Mouse (Mus musculus): ENCODE measurements around the gene Abraxas1.

Gene Abraxas1

GRCm38 (mm10) chr5:100820483-100821184, at the start of gene Abraxas1:
Abraxas1 (minus strand) TSS chr5:100820965.
- DNase-seq (ENCODE audit: low spot score), result peak; percentile 94

DNA sequence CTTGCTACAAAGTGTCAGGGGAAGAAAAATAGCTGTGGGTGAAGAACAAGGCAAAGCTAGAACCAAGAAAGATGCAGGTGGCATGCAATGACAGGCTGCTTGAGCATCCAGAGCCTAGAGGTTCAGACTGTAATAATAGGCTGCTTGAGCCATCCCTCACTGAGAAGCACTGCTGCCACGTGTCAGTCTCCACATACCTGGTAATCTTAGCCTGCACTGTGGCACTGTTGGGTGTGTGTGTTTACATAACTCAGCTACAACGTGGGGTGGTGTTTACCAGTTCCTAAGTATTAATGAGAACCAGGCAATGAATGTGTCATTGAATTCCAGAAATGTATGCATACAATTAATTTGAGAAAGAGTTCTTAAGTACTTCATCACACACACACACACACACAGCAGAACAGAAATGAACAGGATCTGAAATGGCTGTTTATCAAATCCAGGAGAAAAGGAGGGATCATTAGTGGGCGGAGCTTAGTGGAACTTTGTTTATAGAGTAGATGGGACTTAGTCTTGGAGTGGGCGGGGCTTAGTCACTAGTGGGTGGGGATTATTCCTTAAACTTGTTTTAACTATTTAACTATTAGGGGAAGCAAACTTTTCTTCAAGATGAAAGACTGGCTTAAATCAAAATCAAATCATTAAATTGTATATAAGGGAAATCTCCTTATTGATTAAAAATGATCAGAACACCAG, 48.6 kb upstream of the Abraxas1 start:
- no peak for DNase-seq (ENCODE audit: low spot score)

GRCm38 (mm10) chr5:100866183-100866582, 45.4 kb upstream of the Abraxas1 start:
- DNase-seq (ENCODE audit: low spot score), result no peak

DNA sequence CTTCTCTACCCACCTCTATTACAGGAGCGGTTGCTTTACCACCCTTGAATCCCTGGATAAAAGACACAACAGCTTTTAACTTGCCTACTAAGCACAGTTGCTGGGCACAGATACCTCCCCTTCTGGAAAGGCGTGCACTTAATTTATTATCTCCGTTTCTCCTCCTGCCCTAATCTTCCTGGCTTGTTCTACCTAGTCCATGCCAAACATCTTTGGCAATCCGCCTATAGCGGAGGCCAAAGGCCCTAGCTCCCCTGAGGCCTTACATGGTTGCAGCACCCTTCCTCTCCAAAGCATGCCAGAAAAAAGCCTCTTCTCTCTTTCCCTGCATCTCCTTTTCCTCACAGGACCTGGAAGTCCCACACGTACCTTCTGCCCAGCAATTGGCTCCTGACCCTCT, 43.7 kb upstream of the Abraxas1 start:
- no peak for DNase-seq (ENCODE audit: low spot score)

GRCm38 (mm10) chr5:100863091-100863490, 42.3 kb upstream of the Abraxas1 start:
- DNase-seq (ENCODE audit: low spot score), result no peak

DNA sequence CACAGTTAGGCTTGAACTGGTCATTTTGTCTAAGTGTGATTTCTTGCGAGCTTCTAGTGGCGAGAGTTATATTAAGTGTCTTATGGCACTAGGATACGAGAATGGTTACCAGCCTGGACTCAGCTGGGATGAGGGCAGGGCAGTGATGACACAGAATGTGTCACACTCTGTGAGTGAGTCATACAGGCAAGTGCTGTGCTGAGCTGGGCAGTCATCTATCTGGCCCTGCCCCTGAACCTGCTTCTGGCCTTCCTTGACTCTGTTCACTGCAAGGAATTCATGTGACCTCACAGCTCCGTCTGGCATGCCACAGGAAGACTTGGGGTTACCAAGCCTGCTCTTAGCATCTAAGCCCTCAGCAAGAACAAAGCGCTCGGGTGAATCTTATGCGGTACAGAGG, 41.0 kb upstream of the Abraxas1 start:
- DNase-seq (ENCODE audit: low spot score), result no peak

- no peak for DNase-seq (ENCODE audit: low spot score)
These were observed 40.4 kb upstream of the Abraxas1 start for GRCm38 (mm10) chr5:100861140-100861539.

- DNase-seq (ENCODE audit: low spot score), result no peak
These were observed 39.8 kb upstream of the Abraxas1 start for GRCm38 (mm10) chr5:100860417-100861053.

DNA sequence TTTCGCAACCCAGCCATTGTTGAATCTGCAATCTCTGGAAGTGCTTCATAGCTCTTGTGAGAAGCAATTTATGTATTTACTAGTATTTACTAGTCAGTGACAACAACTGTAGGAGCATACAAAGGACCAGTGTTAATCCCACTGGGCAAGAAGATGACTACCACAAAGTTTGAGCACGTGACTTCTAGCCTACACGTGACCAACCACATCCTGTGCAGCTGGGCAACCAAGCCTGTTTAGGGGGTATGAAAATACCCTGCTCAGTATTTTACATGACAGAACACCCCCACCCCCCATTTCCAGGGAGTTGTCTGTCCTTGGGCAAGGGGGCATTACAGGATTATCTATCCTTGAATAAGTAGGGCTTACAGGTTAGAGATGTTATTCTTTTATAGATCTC, 35.8 kb upstream of the Abraxas1 start:
- no peak for DNase-seq (ENCODE audit: low spot score)

- no peak for DNase-seq (ENCODE audit: low spot score)
These were observed 33.2 kb upstream of the Abraxas1 start for GRCm38 (mm10) chr5:100853963-100854362.

DNA sequence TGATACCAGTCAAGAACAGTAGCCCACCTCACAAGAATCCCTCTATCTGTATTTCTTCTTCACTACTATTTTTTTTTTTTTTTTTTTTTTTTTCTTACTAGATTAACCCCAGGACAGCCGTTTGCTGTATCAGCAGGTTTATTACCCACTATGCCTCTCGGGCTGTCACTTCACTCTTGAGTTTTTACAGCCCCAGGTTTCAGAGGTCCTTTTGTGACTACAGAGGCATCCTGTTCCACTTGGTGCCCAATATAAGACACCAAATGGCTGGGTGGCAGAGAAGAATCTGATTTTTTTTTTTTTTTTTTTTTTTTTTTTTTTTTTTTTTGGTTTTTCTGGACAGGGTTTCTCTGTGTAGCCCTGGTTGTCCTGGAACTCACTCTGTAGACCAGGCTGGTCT, 26.4 kb upstream of the Abraxas1 start:
- no peak for DNase-seq (ENCODE audit: low spot score)

DNA sequence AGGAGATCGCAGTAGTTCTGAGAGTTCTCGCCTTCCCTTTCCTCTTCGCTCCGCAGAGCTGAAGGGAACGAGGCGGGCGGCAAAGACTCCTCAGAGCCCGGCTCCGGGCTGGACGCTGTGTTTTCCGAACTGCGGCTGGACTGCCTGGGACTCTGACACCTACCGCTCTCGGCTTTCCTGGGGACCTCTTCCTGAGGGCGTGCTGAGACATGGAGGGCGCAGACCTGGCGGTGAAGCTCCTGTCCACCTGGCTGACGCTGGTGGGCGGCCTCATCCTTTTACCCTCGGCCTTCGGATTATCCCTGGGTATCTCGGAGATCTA, 25.8 kb upstream of the Abraxas1 start:
- DNase-seq (ENCODE audit: low spot score), result peak; percentile 8

DNA sequence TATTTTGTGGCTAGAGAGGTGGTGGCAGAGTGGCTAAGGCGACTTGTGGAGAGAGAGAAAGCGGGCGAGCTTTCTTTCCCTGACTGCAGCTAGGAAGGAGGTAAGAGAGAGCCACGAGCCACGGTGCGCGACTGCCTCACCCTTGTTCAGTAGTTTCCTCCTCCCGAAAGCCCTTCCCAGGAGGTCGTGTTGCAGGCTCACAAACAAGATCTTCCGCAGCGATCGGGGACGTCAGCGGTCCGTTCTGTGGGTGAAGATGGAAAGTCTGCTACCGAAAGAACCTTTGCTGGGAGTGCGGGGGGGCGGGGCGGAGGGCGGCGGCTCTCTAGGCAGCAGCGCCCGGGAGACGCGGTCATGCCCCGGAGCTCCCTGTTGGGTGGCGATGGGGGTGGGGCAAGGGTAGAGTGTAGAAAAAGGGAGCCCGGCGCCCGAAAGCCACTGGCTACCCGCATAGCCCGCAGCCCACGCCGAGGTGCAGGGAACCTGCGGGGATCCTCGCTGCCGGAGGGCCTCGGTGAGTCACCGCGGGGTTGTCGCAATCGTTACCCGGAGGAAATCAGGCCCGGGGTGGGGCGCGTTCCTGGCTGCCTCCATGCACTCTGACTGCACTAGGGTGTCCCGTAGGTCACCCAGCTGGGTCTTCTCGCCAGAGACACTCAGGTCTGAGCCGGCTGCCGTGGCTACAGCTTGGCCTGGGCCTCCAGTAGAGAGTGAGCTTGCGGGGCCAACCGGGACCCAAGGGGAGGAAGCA, 25.3 kb upstream of the Abraxas1 start:
- DNase-seq (ENCODE audit: low spot score), result peak; percentile 67

DNA sequence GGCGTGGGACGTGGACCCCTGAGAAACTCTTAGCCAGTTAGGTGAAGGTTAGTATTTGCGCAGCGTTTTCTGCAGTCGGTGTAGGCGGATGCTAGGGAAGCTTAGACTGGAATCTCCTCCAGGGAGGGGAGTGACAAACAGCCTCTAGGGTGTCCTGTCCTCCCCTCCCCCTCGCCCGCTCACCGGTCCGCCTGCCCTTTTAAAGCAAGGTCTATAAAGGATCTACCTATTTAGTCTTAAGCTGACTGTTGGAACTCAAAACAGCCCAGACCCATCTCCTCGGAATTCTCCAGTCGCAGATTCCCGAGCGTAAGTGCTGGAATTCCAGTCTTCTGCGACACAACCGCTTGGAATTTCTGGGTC, 24.7 kb upstream of the Abraxas1 start, which contains the start of gene Gpat3:
Gene Gpat3, plus strand, starts transcription at position 229 of the 363 bp plus-strand sequence.
- peak; percentile 55 for DNase-seq (ENCODE audit: low spot score)

- no peak for DNase-seq (ENCODE audit: low spot score)
These were observed 23.7 kb upstream of the Abraxas1 start for GRCm38 (mm10) chr5:100844485-100844884.

GRCm38 (mm10) chr5:100837907-100838306, 17.1 kb upstream of the Abraxas1 start:
- no peak for DNase-seq (ENCODE audit: low spot score)

DNA sequence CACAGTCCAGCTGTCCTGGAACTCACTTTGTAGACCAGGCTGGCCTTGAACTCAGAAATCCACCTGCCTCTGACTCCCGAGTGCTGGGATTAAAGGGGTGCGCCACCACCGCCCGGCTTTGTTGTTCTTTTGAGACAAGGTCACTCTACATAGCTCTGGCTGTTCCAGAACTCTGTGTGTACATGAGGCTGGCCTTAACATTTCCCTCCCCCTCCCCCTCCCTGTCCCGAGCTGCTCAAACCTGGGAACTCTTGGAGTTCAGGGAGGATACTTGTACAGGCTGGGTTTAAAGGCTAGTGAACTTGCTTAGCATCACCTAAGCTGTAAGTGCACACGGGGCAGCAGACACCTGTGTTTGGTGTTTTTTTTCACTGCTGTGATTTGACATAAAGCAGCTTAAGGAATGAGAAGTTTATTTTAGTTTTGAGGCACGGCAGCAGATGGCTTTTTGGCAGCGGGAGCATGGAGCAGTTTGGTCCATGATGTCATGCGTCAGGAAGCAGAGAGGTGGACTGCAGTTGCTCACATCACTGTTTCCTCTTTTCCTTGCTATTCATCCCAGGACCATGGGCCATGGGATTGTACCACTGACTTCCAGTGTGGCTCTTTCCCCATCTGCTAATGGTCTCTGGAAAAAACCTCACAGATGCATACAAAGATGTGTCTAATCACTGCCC, 15.2 kb upstream of the Abraxas1 start:
- DNase-seq (ENCODE audit: low spot score), result no peak

GRCm38 (mm10) chr5:100833841-100834240, 13.1 kb upstream of the Abraxas1 start:
- DNase-seq (ENCODE audit: low spot score), result no peak

- no peak for DNase-seq (ENCODE audit: low spot score)
These were observed 11.9 kb upstream of the Abraxas1 start for GRCm38 (mm10) chr5:100832680-100833079.

DNA sequence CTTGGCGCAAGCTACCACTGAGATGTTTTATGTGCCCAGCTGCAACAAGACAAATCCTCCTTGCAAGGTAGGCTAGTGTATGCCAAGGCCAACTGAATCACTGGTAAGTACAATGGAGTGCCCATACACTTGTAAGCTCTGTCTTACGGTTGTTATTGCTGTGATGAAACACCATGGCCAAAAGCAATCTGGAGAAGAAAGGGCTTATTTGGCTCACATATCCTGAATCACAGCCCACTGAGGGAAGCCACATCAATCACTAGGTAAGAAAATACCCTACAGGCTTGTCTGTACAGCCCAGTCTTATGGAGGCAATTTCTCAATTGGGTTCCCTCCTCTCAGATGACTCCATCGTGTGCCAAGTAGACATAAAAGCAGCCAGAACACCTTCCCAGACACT, 7.9 kb upstream of the Abraxas1 start:
- no peak for DNase-seq (ENCODE audit: low spot score)

- no peak for DNase-seq (ENCODE audit: low spot score)
These were observed 5.8 kb upstream of the Abraxas1 start for GRCm38 (mm10) chr5:100826531-100826930.

DNA sequence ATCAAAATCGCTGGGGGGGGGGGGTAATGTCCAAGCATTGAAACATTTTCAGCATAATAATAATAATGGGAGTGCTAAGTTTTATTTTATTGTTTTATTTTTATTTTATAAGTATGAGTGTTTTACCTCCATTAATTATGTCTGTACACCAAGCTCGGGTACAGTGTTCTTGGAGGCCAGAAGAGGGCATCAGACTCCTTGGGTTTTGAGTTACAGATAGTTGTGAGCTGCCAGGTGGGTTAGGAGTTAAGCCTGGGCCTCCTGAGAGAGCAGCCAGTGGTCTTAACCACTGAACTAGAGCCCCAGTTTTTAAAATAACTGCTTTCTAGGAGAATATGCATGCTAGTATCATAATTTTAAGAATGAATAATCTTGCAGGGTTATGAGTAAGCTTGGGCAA, 5.2 kb upstream of the Abraxas1 start:
- peak; percentile 57 for DNase-seq (ENCODE audit: low spot score)

All from embryo, embryonic 10 days (tissue).